Mouse (Mus musculus): ENCODE results near the gene Muc2. TPM values are rescaled to one million over a fixed set of nuclear protein-coding genes. Genes with fewer than 3 reads are reported as not detected.

Muc2 gene
- 2.3 TPM for total RNA-seq (2023)

DNA sequence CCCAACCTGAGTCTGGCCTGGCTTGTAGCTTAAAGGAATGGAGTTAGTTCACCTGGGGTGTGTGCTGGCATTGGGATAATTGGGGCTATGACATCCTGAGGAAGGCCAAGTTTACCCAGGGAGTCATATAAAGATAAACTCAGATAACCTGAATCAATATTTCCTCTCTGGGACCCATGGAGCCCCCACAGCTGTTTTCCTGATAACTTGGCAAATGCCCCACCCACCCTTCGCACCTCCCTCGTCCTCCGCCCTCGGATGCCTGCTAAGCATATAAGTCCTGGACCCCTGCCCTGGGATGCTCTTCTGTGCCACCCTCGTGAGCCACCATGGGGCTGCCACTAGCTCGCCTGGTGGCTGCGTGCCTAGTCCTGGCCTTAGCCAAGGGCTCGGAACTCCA lies at the start of gene Muc2:
Muc2 (plus strand) TSS at position 301 of the 400 bp plus-strand sequence.

DNA sequence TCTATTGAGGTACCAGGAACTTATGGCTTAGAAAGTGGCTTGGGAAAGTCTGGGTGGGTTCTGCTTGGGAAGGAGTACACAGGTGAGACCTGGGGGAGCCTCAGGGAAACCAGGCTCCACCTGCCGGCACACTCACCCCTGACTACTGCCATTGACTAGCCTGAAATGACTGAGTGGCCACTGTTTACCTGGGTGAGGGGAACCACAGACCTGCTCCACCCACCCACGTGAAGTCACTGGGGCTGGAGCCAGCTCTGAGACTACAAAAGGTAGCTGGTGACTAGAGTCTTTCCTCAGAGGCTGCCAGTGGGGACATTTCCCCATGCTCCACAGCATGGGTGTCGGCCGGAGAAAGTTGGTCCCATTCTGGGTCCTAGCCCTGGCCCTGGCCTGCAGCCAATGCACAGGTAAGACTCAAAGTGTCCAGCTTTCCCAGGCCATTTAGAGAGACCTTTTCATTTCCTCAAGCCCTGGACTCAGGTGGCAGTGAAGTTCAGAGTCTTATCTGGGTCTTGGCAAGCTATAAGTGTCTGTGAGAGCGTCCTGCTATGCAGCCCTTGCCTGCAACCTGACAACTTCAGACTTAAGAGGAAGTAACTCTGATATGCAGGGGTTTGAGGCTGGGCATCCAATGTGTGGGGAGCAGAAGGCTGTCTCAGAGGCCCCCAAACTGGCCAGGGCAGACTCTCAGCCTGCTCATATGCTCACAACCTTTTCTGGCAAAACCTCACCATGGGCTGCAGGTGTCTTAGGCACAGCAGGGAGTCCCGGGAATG lies 98.7 kb downstream of the Muc2 start, which contains the start of gene Muc5ac:
Muc5ac (plus strand) TSS at position 296 of the 776 bp plus-strand sequence.

Other genes starting within 250 kb of the Muc2 start
- 4.1 TPM for gene Pidd1, start 246.3 kb upstream of the Muc2 start, total RNA-seq (2023)
- 3,494 TPM for gene Rplp2, start 243.0 kb upstream of the Muc2 start, total RNA-seq (2023)
- gene Pnpla2, start 235.1 kb upstream of the Muc2 start, total RNA-seq (2023) = 66.5 TPM
- gene Cracr2b, start 229.2 kb upstream of the Muc2 start, total RNA-seq (2023) = not detected
- gene Cd151, start 222.9 kb upstream of the Muc2 start, total RNA-seq (2023) = 14.0 TPM
- 11.6 TPM for gene Polr2l, start 215.2 kb upstream of the Muc2 start, total RNA-seq (2023)
- gene Tspan4, start 215.1 kb upstream of the Muc2 start, total RNA-seq (2023) = 2.2 TPM
- 20.1 TPM for gene Chid1, start 150.5 kb upstream of the Muc2 start, total RNA-seq (2023)
- 67.9 TPM for gene Ap2a2, start 128.2 kb upstream of the Muc2 start, total RNA-seq (2023)
- not detected for gene Muc6, start 35.0 kb upstream of the Muc2 start, total RNA-seq (2023)
- gene Muc5ac, start 98.6 kb downstream of the Muc2 start, total RNA-seq (2023) = 0.06 TPM
- not detected for gene Muc5b, start 148.7 kb downstream of the Muc2 start, total RNA-seq (2023)
- 73.4 TPM for gene Tollip, start 228.2 kb downstream of the Muc2 start, total RNA-seq (2023)

Measured in CD4-positive naive resting alpha-beta T cell, adult 76 days (primary cell).